ENCODE assay signal across 22 mouse cellular contexts in the genomic region with DNA sequence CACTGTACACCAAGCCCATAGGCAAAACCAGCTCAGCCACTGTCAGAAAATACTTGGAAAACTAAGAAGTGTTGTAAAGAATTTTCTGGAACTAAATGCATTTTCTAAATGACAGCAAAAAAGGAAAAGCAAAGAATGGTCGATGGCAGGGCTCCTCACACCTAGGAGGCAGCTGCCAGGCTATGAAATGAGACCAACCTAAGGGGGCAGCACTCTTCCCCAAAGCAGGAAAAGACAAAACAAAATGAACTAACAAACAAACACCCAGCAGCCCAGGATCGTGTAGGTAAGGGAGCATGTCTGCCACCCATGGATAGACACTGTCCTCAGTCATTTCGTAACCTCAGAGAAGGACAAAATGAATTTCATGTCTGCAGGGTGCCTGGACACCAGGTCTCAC. TPM values are rescaled to one million over a fixed set of nuclear protein-coding genes. Genes with fewer than 3 reads are reported as not detected.
A peak's percentile ranks its signal among the peaks of the same experiment; 100 is the strongest.
DNase-seq lines count a peak whose midpoint lies in the region; ATAC-seq and TF ChIP-seq lines count a peak whose summit lies in the region.
"Had no signal": no experiment of that assay in that cellular context is flagged by ENCODE, and none has a peak within 500 bp of the region (broad histone marks: within the 10 kb centered on the region; RNA-seq: fewer than 3 reads in every experiment).

No protein-coding gene starts in this region.

- intact Hi-C loops in heart, adult 2 months (cut with DNase I): no loop called here
- intact Hi-C loops in left cerebral cortex, adult 2 months (cut with DNase I): loop anchor here (1.0 kb wide), 1 partner anchor 97 kb away; no protein-coding TSS in a partner anchor

- WGBS in heart, adult 2 months: 70% methylated on average over 3 of the region's 3 CpGs
- 69% methylated on average over 3 of the region's 3 CpGs for WGBS in lung, embryonic 16.5 days

- H3K4me2 ChIP-seq in lung, embryonic 16.5 days (ENCODE audit: low read depth, low read length): no peak overlapping the region
- H3K4me2 ChIP-seq: embryonic facial prominence, embryonic 13.5 days; forebrain, embryonic 13.5 days; heart, embryonic 12.5 days; hindbrain, embryonic 15.5 days had no signal

- no peak for ATAC-seq in lung, embryonic 16.5 days (ENCODE audit: low read depth)
- ATAC-seq: activated CD4-positive, CD25-positive, alpha-beta regulatory T cell, adult 4 months; forebrain, embryonic 13.5 days; forebrain, postnatal 0 days; Patski had no signal

- no peaks in the 10 kb centered on the region for H3K79me2 ChIP-seq in heart, adult 2 months (replicated peaks; ENCODE audit: control insufficient read depth, insufficient read depth, low read length)

- H3K9ac ChIP-seq in heart, adult 2 months (ENCODE audit: low read depth, low read length): no peak overlapping the region
- no peak overlapping the region for H3K9ac ChIP-seq in lung, embryonic 16.5 days (ENCODE audit: low read length)
- H3K9ac ChIP-seq: embryonic facial prominence, embryonic 13.5 days; forebrain, embryonic 13.5 days; forebrain, postnatal 0 days; heart, embryonic 12.5 days; hindbrain, embryonic 15.5 days had no signal

- H3K4me3 ChIP-seq in heart, adult 2 months: no peak overlapping the region
- H3K4me3 ChIP-seq in left cerebral cortex, adult 2 months: no peak overlapping the region
- no peak overlapping the region for H3K4me3 ChIP-seq in lung, embryonic 16.5 days (ENCODE audit: low read length)
- H3K4me3 ChIP-seq: embryonic facial prominence, embryonic 13.5 days; forebrain, embryonic 13.5 days; heart, embryonic 12.5 days; hindbrain, embryonic 15.5 days had no signal

- H3K27me3 ChIP-seq in heart, adult 2 months (ENCODE audit: control insufficient read depth, insufficient read depth, low read length): no peaks in the 10 kb centered on the region
- H3K27me3 ChIP-seq in lung, embryonic 16.5 days (ENCODE audit: control insufficient read depth, insufficient read depth, low read depth, low read length): no peaks in the 10 kb centered on the region
- H3K27me3 ChIP-seq: CH12.LX; embryonic facial prominence, embryonic 13.5 days; forebrain, embryonic 13.5 days; heart, embryonic 12.5 days; hindbrain, embryonic 15.5 days; Patski had no signal

- H3K4me1 ChIP-seq in heart, adult 2 months (ENCODE audit: control insufficient read depth, insufficient read depth, low read length): peaks cover 5% of the 10 kb centered on the region
- H3K4me1 ChIP-seq in lung, embryonic 16.5 days (replicated peaks; ENCODE audit: control insufficient read depth, insufficient read depth, low read length): peaks cover 3% of the 10 kb centered on the region; the same call in 1 of the 2 replicates
- H3K4me1 ChIP-seq: forebrain, embryonic 13.5 days; hindbrain, embryonic 15.5 days had no signal

- TF ChIP-seq POLR2A in heart, adult 2 months (IDR thresholded peaks at IDR 0.05; ENCODE audit: insufficient read depth, low read depth, low read length): no peak

- peak; percentile 52 for TF ChIP-seq CTCF in heart, adult 2 months (IDR thresholded peaks at IDR 0.05)
- peak; percentile 9 for TF ChIP-seq CTCF in left cerebral cortex, adult 2 months (IDR thresholded peaks at IDR 0.05)

- H3K27ac ChIP-seq in heart, adult 2 months: no peak overlapping the region
- no peak overlapping the region for H3K27ac ChIP-seq in left cerebral cortex, adult 2 months
- 0 out of 2 replicates have a peak overlapping the region, but pooled peaks have one; percentile 1 for H3K27ac ChIP-seq in lung, embryonic 16.5 days (ENCODE audit: low read length)
- H3K27ac ChIP-seq: embryonic facial prominence, embryonic 13.5 days; forebrain, embryonic 13.5 days; hindbrain, embryonic 15.5 days had no signal

- H3K9me3 ChIP-seq in lung, embryonic 16.5 days (ENCODE audit: control insufficient read depth, low read length): no peaks in the 10 kb centered on the region
- H3K9me3 ChIP-seq: embryonic facial prominence, embryonic 13.5 days; forebrain, embryonic 13.5 days; heart, embryonic 12.5 days; hindbrain, embryonic 15.5 days had no signal

- TF ChIP-seq EP300 in heart, adult 2 months (IDR thresholded peaks at IDR 0.05; ENCODE audit: insufficient read depth, low read depth, low read length): no peak

- no peak for DNase-seq in heart, adult 2 months
- DNase-seq in heart, adult 9 months (ENCODE audit: low spot score in 2 of 2): no peak
- no peak for DNase-seq in left cerebral cortex, adult 2 months (ENCODE audit: extremely low spot score in 1 of 2, low spot score in 2 of 2)
- no peak for DNase-seq in left cerebral cortex, adult 11 months (ENCODE audit: low spot score)
- no peak for DNase-seq in lung, postnatal 4 days
- DNase-seq: adrenal gland, postnatal 14 days; cerebellum, adult 11-12 months; cerebellum, adult 9-10 months; cerebellum, postnatal 25 days; forebrain, postnatal 0 days; gastrocnemius, postnatal 36 days; heart, adult 11 months; heart, postnatal 36 days had no signal

- peaks cover 5% of the 10 kb centered on the region for H3K36me3 ChIP-seq in heart, adult 2 months (ENCODE audit: control insufficient read depth, insufficient read depth, low read length)
- H3K36me3 ChIP-seq in lung, embryonic 16.5 days (ENCODE audit: control insufficient read depth, insufficient read depth, low read length): peaks cover 31% of the 10 kb centered on the region

RNA-seq across cellular contexts. Expression of a gene that starts 37.4 kb away (rescaled TPM):
- total RNA-seq in heart, adult 2 months (2021): 10 to 100 TPM in 1 of 2 experiments, 1 to 10 TPM in 1; 7.9 to 10.8 TPM
- polyA plus RNA-seq in heart, adult 2 months (2012; rRNA removed): 2.7 and 9.0 TPM in 2 replicates
- total RNA-seq in left cerebral cortex, adult 2 months (2021): under 1 TPM; 0.61 to 0.96 TPM
- 9.1 and 12.7 TPM in 2 replicates for polyA plus RNA-seq in lung, embryonic 16.5 days (2015; fragmentation: Nextera tagmentation; extraction: Ambion mirVana)
- total RNA-seq: forebrain, postnatal 0 days; gastrocnemius, postnatal 36 days had no signal
- polyA plus RNA-seq: forebrain, embryonic 13.5 days; forebrain, postnatal 0 days; hindbrain, embryonic 11.5 days; hindbrain, embryonic 15.5 days; Patski had no signal

RNA-seq across cellular contexts. Expression of a gene that starts 56.5 kb away (rescaled TPM):
- total RNA-seq in heart, adult 2 months (2021): 100 to 1,000 TPM in 1 of 2 experiments, 10 to 100 TPM in 1; 98.9 to 116 TPM
- 34.0 and 53.7 TPM in 2 replicates for polyA plus RNA-seq in heart, adult 2 months (2012; rRNA removed)
- total RNA-seq in left cerebral cortex, adult 2 months (2021): 10 to 100 TPM; 29.1 to 29.3 TPM
- 59.0 and 64.4 TPM in 2 replicates for polyA plus RNA-seq in lung, embryonic 16.5 days (2015; fragmentation: Nextera tagmentation; extraction: Ambion mirVana)

Comparison
In these comparisons a context has a peak if more than half of its experiments do, and no peak if none do; other contexts are left out.
1. RNA of a gene that starts 37.4 kb away (total RNA-seq): 7.9 to 10.8 TPM in heart, adult 2 months; 0.61 to 0.96 TPM in left cerebral cortex, adult 2 months; every median in the first group is over 4 times any median in the second.